Mouse (Mus musculus): ENCODE measurements around the gene Dao.

DNA sequence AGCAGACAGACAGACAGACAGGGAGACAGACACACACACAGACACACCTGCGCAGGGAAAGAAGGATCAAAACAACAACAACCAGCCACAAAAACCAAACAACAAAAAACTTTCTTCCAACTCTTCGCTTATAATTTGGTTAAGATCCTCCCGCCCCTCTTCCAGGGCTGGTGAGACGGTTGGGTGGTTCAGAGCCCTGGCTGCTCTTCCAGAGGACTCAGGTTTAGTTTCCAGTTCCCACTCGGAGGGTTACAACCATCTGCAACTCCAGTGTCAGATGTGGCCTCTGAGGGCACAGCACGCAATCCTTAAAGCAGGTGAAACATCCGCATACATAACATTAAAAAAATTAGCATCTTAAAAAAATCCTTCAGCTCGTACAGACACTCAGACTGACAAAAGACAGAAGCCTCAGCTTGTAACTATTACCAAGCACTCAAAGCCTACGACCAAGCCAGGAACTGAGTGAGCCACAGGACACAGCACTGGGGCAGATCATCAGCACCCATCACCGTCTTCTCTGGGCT, 32.0 kb upstream of the Dao start:
- TF ChIP-seq POLR2A (IDR thresholded peaks at IDR 0.05; ENCODE audit: extremely low read depth, insufficient read depth, low read length) (no peak), CTCF (IDR thresholded peaks at IDR 0.05; ENCODE audit: extremely low read depth, insufficient read depth, low read length) (no peak)

Data from cortical plate, adult 2 months (tissue).